Mouse (Mus musculus) CD4-positive helper T cell, adult 2 months (primary cell): ENCODE results near the gene Vmn1r233.

ENCODE experiments used
- DNase-seq: peaks from one replicate; pipeline ENCODE4 v3.0.0-alpha.2; 2012; ENCODE audit warnings: low read depth, missing footprints, low spot score

The Vmn1r233 gene

GRCm38 (mm10) chr17:20996364-20996763 lies at the start of gene Vmn1r233:
Gene Vmn1r233, minus strand, starts transcription at chr17:20996464.
- no peak for DNase-seq

- no peak for DNase-seq
These were observed 22.3 kb upstream of the Vmn1r233 start for GRCm38 (mm10) chr17:21018410-21019080.

- DNase-seq: no peak
These were observed 13.5 kb upstream of the Vmn1r233 start for GRCm38 (mm10) chr17:21009726-21010125.

GRCm38 (mm10) chr17:21008382-21009331 lies 12.4 kb upstream of the Vmn1r233 start, which contains the start of gene Zfp160:
Gene Zfp160, plus strand, starts transcription at chr17:21008903.
- DNase-seq: peak; percentile 89

GRCm38 (mm10) chr17:20993716-20994115 lies 2.5 kb downstream of the Vmn1r233 start:
- DNase-seq: no peak

GRCm38 (mm10) chr17:20966681-20967080 lies 29.6 kb downstream of the Vmn1r233 start:
- DNase-seq: no peak

- DNase-seq: no peak
These were observed 30.8 kb downstream of the Vmn1r233 start for GRCm38 (mm10) chr17:20965421-20965820.

GRCm38 (mm10) chr17:20960386-20960785 lies 35.9 kb downstream of the Vmn1r233 start:
- no peak for DNase-seq

- no peak for DNase-seq
These were observed 49.6 kb downstream of the Vmn1r233 start for GRCm38 (mm10) chr17:20946636-20947035.

GRCm38 (mm10) chr17:20946026-20946565 lies 50.2 kb downstream of the Vmn1r233 start:
- DNase-seq: peak; percentile 16

- DNase-seq: peak; percentile 99
These were observed 51.0 kb downstream of the Vmn1r233 start, which contains the start of gene Ppp2r1a for GRCm38 (mm10) chr17:20944985-20945891. Gene Ppp2r1a, plus strand, starts transcription at chr17:20945311.

- peak; percentile 42 for DNase-seq
These were observed 52.0 kb downstream of the Vmn1r233 start for GRCm38 (mm10) chr17:20944226-20944625.
